Mouse (Mus musculus): ENCODE measurements around the gene Gm49450. TPM values are rescaled to one million over a fixed set of nuclear protein-coding genes. Genes with fewer than 3 reads are reported as not detected.
"Not testable (repeated sequence)": the region's sequence is repeated elsewhere in the genome, so short reads cannot be mapped to it uniquely, and the experiment has no call there.

Gene Gm49450
- total RNA-seq, 2 experiments from 2014 or later: not detected

GRCm38 (mm10) chr15:98923031-98923537 lies 30.3 kb downstream of the Gm49450 start:
- no peak for DNase-seq

- no peak for DNase-seq
Measured at GRCm38 (mm10) chr15:98922581-98922980, 30.8 kb downstream of the Gm49450 start.

DNA sequence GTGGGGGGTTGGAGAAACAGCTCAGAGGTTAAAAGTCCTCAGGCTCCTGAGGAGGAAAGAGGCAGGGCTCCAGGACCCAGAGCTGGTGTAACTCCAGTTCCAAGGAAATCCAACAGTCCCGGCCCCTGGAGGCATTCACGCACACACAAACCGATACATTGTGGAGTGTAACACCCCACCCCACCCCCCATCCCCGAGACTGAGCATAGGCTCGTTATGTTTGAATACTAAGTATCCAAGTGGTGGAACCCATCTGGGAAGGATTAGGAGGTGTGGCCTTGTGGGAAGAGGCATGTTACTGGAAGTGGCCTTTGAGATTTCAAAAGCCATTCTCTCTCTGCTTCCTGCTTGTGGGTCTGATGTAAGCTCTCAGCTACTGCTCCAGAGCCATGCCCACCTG lies 31.8 kb downstream of the Gm49450 start:
- no peak for DNase-seq

DNA sequence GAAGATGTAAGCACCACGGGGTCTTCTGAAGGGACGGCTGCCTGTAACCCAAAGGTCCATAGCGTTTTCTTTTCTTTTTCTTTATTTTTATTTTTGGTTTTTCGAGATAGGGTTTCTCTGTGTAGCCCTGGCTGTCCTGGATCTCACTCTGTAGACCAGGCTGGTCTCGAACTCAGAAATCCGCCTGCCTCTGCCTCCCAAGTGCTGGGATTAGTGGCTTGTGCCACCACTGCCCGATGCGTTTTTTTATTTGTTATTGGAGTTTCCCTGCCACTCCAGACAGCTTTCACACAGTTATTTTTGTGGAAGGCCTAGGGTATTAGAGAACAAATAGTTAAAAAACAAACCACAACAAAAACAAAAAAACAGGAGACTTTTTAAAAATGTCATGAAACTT lies 34.9 kb downstream of the Gm49450 start:
- DNase-seq: not testable (repeated sequence)

- peak; percentile 99 for DNase-seq
Measured at GRCm38 (mm10) chr15:98917538-98918498, 35.5 kb downstream of the Gm49450 start, which contains the start of gene Lmbr1l. Gene Lmbr1l (minus strand): TSS chr15:98918231.

GRCm38 (mm10) chr15:98917091-98917490 lies 36.3 kb downstream of the Gm49450 start:
- DNase-seq: peak in 1 of 2 experiments; percentile 17

DNA sequence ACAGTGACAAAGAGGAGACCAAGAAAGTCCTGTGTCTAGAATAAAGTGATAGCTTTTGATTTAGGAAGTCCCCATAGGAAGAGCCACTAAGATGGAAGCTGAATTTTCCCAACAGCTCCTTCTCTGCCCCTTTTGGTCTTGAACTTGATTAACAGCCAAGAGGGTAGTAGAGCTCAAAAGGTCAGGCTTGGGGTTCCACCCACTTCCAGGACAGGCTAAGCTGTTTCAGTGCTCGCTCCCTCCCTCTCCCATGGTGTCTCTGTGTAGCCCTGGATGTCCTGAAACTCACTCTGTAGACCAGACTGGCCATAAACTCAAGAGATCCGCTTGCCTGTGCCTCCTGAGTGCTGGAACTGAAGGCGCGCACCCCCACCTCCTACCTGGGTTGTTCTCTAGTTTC lies 37.3 kb downstream of the Gm49450 start:
- no peak for DNase-seq

DNA sequence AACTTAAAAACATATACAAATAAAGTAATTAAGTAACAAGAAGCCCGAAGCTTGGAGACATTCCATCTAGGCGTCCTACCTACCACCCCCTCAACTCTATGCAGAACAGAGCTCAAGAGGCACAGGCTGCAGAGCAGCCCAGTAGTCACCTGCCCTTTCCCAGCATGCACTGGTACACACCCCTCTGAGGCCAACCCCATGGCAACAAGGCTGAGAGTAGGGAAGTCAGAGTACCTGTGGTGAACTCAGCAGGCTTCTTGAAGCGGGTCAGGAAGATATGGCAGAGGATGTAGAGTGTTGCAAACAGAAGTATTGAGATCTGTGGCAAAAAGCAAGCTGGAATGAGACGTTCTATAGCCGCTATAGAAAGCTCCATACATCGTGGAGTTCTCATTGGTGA lies 38.4 kb downstream of the Gm49450 start:
- DNase-seq: no peak

DNA sequence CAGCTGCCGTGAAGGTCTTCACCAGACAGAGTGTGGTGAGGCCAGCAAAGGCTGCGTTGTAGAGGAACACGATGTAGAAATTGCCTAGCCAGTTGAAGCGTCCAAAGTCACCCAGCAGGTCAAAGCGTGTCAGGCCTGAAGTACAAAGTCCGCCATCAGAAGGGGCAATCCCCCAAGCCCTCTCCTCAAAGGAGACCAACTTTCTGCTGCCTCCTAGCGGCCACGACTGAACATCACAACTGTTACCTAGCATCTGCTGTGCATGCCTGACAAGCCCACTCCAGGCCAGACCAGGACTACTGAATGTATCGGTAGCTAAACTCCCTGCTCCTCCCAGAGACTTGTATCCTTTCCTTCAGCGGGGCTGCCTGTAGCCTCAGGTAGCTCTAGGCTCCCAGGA lies 48.7 kb downstream of the Gm49450 start:
- peak in 1 of 2 experiments; percentile 15 for DNase-seq

- DNase-seq: no peak
Measured at GRCm38 (mm10) chr15:98902600-98902999, 50.8 kb downstream of the Gm49450 start.

- DNase-seq: no peak
Measured at GRCm38 (mm10) chr15:98901530-98901929, 51.8 kb downstream of the Gm49450 start.

- no peak for DNase-seq
Measured at GRCm38 (mm10) chr15:98897928-98898800, 55.2 kb downstream of the Gm49450 start, which contains the start of gene Dhh. Gene Dhh (minus strand): TSS chr15:98898540.

DNA sequence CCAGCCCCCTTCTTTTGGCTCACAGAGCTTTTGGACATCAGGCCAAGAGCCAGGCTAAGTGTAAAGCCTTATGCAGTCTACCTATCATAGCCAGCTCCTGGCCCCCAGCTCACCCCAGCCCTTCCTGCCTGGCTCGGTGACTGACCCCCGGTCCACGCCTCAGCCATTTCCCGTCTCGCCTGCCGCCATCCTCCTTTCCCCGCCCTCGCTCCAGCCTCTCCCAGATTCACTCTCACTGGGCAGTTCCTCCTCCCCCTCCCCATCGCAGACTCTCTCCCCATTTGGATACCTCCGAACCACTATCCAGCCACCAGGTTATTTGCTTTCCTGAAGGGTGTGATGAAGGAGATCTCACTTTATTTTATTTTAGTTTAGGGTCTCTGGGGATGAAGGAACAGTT lies 55.9 kb downstream of the Gm49450 start:
- no peak for DNase-seq

- no peak for DNase-seq
Measured at GRCm38 (mm10) chr15:98895635-98896589, 57.4 kb downstream of the Gm49450 start.

DNA sequence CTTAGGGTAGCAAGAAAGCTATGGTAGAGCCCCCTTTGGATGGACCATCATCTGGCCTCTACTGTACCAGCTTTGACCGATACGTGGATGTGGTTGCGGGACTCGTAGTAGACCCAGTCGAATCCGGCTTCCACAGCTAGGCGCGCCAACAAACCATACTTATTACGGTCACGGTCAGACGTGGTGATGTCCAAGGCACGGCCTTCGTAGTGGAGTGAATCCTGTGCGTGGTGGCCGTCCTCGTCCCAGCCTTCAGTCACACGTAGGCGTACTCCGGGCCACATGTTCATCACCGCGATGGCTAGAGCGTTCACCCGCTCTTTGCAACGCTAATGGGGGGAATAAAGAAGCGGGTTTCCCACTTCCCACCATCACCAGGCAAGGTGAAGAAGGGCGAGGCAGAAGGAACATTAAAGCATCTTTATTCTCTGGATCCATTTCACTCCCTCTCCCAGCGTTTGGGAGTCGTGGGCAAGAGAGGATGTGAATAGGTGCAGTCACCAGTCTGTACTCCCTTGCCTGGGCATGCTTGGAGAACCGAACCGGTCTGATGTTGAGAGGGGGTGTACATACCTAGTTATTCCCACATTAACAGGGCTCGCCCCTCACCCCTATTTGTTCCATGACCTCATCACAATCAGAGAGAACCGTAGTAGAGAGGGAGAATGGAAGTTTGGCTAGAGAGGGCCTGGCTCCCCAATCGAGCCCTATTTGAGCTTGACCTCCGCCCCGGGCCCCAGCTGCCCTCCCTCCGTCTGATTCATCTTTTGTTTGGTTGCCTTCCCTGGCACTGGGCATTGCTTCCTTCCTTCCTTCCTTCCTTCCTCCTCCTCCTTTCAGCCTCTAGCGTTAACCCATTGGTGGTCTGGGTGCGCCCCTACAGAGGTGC lies 58.4 kb downstream of the Gm49450 start:
- DNase-seq: no peak

DNA sequence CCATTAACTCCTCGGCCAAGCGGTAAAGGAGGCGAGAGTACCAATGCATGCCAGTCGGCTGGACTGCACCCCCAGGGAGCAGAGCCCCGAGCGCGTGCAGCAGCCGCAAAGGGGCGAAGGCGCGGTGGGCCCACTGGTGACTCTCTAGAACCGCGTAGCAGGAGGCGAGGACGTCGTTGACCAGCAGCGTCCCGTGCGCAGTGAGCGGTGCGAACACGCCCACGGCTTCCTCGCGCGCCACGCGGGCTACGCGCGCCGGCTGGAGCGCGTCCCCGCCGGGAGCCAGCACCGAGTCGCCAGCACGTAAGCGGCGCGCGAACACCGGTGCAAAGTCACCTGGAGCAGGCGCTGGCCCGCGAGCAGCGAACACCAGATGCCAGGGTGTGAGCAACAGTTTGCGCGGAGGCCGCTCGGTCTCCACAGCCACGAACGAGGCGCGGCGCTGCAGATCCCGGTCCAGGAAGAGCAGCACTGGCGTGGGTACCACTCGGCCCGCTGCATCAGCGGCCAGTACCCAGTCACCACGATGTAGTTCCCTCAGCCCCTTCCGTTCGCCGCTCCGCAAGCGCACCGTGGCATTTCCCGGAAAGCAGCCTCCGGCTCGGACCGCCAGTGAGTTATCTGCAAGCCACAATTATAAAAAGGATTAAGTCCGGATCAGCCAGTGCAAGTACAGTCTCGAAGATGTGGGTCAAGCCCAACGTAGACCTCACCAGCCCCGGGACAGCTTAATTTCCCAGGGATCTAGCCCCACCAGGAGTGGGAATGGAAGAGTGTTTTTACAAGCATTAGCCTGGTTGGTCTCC lies 59.2 kb downstream of the Gm49450 start, which contains the start of gene Rhebl1:
Gene Rhebl1, minus strand, starts transcription at position 601 of the 806 bp plus-strand sequence.
- peak; percentile 41 to 44 for DNase-seq

- no peak for DNase-seq
Measured at GRCm38 (mm10) chr15:98893036-98893435, 60.3 kb downstream of the Gm49450 start.

GRCm38 (mm10) chr15:98891907-98892606 lies 61.3 kb downstream of the Gm49450 start:
- peak; percentile 51 to 53 for DNase-seq
